Mouse (Mus musculus) adrenal gland, adult 2 months (tissue): Measurements from ENCODE around the gene Ppp2r5b. TPM values are rescaled to one million over a fixed set of nuclear protein-coding genes. Genes with fewer than 3 reads are reported as not detected.

Experiments
- DNase-seq: peaks from one replicate; pipeline ENCODE4 v3.0.0; 2021
- polyA plus RNA-seq: library from polyadenylated mRNA; depleted of rRNA; stranded (reverse); fragments of >200 nt; gene quantifications from 2 replicates; pipeline ENCODE4 v1.2.3, GENCODE M21; 2012
- total RNA-seq, 2 experiments: library from RNA; stranded (reverse); gene quantifications; 2 replicates each; pipeline ENCODE4 v1.2.3; 2021

Ppp2r5b gene
- total and polyA plus RNA-seq, 3 experiments = 87.1 to 247 (median 123) TPM

- peak; percentile 86 for DNase-seq
These were observed 34.3 kb upstream of the Ppp2r5b start for GRCm38 (mm10) chr19:6269798-6270475.

- peak; percentile 45 for DNase-seq
These were observed 33.0 kb upstream of the Ppp2r5b start for GRCm38 (mm10) chr19:6268670-6269132.

- DNase-seq = peak; percentile 87
These were observed 32.5 kb upstream of the Ppp2r5b start for GRCm38 (mm10) chr19:6268170-6268528.

- DNase-seq = no peak
These were observed 31.9 kb upstream of the Ppp2r5b start for GRCm38 (mm10) chr19:6267306-6268169.

GRCm38 (mm10) chr19:6265727-6266182, 30.1 kb upstream of the Ppp2r5b start:
- no peak for DNase-seq

GRCm38 (mm10) chr19:6264945-6265344, 29.3 kb upstream of the Ppp2r5b start:
- no peak for DNase-seq

GRCm38 (mm10) chr19:6264200-6264599, 28.5 kb upstream of the Ppp2r5b start:
- no peak for DNase-seq

- peak; percentile 38 for DNase-seq
These were observed 27.3 kb upstream of the Ppp2r5b start for GRCm38 (mm10) chr19:6262839-6263433.

- peak; percentile 67 for DNase-seq
These were observed 26.6 kb upstream of the Ppp2r5b start for GRCm38 (mm10) chr19:6262222-6262621.

GRCm38 (mm10) chr19:6261379-6261778, 25.7 kb upstream of the Ppp2r5b start:
- DNase-seq = no peak

GRCm38 (mm10) chr19:6260946-6261345, 25.3 kb upstream of the Ppp2r5b start:
- no peak for DNase-seq

GRCm38 (mm10) chr19:6260428-6260827, 24.8 kb upstream of the Ppp2r5b start:
- no peak for DNase-seq

GRCm38 (mm10) chr19:6253021-6253420, 17.3 kb upstream of the Ppp2r5b start:
- DNase-seq = no peak

GRCm38 (mm10) chr19:6247526-6248300, 12.0 kb upstream of the Ppp2r5b start:
- peak; percentile 66 for DNase-seq

- no peak for DNase-seq
These were observed 10.1 kb upstream of the Ppp2r5b start for GRCm38 (mm10) chr19:6245806-6246205.

GRCm38 (mm10) chr19:6243226-6243625, 7.6 kb upstream of the Ppp2r5b start:
- DNase-seq = no peak

GRCm38 (mm10) chr19:6242281-6242680, 6.6 kb upstream of the Ppp2r5b start:
- DNase-seq = peak; percentile 67

- peak; percentile 99 for DNase-seq
These were observed 5.8 kb upstream of the Ppp2r5b start, which contains the start of gene Atg2a for GRCm38 (mm10) chr19:6241274-6242107. Atg2a (plus strand) TSS chr19:6241668.

GRCm38 (mm10) chr19:6240725-6241124, 5.1 kb upstream of the Ppp2r5b start:
- DNase-seq = no peak

GRCm38 (mm10) chr19:6240136-6240535, 4.5 kb upstream of the Ppp2r5b start:
- no peak for DNase-seq

GRCm38 (mm10) chr19:6238740-6239139, 3.1 kb upstream of the Ppp2r5b start:
- no peak for DNase-seq
